Mouse (Mus musculus) lung, postnatal 10 days (tissue): ENCODE data around the gene Hint1.
"Not testable (repeated sequence)": the region's sequence is repeated elsewhere in the genome, so short reads cannot be mapped to it uniquely, and the experiment has no call there.

Experiments
- DNase-seq: peaks from one replicate; pipeline ENCODE4 v3.0.0; 2021

The Hint1 gene

DNA sequence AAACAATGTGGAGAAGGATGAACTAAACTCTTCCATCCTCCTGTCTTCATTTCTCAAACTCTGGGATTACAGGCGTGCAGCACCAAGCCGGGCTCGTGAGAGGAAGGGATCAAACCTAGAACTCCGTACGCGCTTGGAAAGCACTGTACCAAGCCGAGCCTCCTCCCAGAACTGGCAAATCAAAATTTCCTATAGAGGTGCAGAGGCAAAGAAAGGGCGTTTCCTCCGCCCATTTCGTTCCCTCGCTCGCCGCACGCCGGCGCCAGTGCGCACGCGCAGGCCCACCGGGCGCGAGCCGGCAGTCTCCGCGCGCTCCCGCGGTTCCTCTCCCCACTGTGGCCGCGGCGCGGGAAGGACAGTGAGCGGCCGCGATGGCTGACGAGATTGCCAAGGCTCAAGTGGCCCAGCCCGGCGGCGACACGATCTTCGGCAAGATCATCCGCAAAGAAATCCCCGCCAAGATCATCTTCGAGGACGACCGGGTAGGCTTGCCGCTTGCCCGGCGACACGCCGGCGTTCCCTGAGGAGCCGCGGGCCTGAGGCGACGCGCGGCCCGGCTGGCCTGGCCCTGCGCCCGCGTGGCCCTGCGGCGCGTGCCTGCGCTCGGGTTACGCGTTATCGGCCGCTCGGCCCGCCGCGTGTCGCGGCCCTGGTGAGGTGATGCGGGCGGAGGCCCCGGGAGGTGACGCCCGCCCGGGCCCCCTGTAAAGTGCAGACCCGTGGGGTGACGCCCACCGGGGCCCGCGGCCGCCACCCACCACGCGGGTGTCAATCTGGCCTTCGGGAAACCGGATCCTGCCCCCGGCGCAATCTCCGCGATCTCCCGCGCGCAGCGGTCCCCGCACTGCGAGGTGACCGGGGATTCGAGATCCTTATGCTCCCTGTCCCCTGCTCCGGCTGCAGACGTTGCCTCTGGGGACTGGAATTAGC, at the start of gene Hint1:
Gene Hint1 (plus strand): TSS at position 265 of the 930 bp plus-strand sequence.
- peak; percentile 94 for DNase-seq

DNA sequence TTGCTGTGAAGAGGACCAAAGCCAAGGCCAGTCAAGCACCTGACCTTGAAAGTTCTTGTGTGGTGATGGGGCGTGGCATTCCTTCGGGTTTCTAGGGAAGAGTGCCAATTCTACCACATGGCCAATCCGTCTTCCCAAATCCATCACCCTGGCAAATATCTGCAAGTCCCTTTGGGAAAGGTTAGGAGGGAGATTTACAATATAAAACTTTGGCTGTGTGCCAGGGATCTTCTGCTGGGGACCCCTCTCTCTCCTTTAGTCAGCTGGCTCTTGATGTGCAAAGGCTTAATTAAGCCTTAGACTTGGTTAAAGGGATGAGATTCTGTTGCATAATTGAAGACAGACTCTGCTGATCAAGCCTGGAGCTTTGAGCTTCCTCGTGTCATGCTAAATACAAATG, 48.7 kb upstream of the Hint1 start:
- no peak for DNase-seq

DNA sequence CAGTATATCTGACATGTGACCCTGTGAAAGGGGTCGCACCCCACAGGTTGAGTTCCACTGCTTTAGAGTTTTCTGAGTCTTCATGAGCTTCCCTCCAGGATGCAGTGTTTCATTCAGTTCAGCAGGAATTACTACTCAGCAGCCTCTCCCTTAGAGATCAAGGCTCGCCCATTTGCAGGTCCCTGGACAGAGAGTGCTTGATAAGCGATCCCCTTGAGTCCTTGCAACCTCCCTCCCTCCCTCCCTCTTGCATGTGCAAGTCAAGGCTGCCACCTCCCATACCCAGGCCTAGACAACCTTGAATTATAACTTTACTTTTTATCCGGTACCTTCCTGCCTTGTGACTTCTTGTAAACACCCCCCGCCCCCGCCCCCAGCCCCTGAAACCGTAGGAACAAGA, 46.7 kb upstream of the Hint1 start:
- no peak for DNase-seq

DNA sequence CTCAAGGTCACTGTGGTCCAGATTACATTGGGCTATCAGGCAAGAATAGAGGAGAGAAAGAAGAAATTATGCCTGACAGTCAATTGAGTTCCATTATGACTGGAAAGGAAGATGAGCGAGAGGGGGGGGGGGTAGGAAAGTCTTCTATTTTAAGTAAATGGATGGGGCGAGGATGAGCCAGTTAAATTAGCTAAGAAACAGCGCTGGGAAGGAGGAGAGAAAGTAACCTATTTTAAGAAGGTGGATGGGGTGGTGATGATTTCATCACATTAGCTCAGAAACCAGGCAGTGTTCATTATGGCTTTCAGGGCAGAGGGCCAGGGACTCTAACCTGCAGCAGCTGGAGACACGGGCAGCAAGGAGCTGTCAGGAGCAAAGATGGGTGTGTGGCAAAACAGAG, 42.7 kb upstream of the Hint1 start:
- no peak for DNase-seq

DNA sequence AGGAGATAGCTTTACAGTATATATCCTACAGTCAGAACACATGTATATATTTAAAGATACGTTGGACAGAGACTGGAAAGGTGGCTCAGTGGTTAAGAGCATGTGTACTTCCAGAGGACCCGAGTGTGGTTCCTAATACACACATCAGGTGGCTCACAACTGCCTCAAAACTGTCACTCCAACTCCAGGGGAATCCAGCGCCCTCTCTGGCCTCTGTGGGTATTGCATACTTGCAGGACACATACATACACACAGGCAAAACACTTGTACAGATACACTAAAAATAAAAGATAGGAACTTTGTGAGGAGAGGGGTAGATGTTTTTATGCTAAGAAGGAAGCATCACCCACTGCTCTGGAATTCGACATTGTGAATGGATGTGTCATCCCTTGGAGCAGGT, 40.4 kb upstream of the Hint1 start:
- no peak for DNase-seq

DNA sequence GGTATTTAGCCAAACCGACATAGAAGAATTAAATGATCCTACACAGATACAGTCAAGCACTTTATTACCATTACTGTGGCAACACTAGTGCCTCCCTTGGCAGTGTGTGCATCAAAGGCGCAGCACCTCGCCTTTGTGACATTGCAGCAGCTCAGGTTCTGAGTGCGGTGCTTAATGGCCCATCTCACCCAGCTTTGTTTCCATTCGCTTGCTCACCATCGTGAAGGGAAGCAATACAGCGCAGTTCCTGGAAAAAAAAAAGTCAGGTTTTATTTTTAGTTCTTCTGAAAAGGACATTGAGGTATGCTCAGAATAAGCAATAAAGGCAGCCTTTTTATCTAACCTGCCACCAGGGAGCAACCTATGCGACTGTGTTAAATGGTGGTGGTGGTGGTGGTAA, 39.4 kb upstream of the Hint1 start:
- DNase-seq, result no peak

DNA sequence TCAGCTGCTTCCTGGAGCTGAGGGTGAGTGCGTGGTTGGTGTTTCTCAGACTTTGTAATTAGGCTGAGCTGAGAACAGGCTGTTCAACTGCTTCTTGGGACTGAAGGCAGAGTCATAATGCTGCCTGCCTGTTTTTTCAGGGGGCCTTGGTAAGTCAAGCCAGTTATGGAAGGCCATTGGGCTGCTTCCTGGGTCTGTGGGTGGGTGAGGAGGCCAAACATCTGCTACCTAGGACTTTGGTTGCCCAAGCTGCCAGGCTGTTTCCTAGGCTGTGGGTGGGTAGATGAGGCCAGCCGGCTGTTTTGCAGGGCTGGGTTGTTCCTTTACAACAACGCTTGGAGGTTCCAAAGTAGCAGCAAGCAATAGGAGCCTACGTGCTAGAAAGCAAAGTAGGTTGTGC, 32.4 kb upstream of the Hint1 start:
- DNase-seq, result no peak

DNA sequence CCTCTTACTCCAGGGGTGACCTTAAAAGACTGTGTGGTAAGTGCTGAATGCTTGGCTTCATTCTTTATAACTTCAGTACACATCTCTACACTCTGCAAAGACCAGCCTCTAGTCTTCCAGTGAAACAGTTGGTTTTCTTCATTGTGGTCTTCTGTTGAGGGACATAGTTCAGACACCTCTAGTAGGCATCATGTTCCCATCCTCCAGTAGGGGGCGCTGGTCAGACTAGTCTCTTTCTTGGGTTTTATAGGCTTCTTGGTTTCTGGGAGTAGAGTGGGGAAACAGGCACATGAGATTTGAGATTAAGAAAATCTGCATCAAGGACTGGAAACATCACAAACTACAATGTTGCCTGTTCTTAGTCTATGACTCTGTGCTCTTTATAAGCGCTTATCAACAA, 31.6 kb upstream of the Hint1 start:
- no peak for DNase-seq

DNA sequence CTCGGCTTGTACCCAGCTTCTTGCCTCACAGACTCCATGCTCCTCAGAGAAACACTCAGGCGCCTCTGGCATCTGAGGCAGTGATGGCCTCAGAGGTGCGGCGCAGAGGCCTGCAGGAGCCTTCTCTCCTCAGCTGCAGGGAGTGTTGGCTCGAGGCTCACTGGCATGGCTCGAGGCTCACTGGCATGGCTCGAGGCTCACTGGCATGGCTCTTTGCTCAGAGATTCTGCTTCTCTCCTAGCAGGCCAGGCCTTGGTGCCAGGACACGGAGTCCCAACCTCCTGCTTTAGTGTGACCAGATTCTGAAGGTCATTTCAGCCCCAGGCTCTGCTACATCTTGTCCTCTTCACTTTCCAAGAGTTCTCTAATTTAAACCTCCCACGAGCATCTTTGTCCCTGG, 30.1 kb upstream of the Hint1 start:
- peak; percentile 19 for DNase-seq

DNA sequence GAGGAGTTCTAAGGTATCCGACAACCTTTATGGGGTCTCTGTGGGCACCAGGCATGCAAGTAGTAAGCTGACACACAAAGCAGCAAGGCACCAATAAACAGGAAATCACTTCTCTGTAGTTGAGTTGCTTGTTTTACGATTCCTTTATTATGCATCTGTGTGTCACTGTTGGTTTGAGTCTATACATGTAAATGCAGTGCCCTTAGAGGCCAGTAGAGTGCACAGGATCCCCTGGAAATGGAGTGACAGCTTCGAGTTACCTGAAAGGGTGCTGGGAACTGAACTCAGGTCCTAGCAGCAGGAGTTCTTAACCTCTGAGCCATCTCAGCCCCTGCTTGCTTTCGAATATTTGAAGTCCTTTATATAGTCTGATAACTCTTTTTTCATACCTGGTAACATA, 26.5 kb upstream of the Hint1 start:
- no peak for DNase-seq

DNA sequence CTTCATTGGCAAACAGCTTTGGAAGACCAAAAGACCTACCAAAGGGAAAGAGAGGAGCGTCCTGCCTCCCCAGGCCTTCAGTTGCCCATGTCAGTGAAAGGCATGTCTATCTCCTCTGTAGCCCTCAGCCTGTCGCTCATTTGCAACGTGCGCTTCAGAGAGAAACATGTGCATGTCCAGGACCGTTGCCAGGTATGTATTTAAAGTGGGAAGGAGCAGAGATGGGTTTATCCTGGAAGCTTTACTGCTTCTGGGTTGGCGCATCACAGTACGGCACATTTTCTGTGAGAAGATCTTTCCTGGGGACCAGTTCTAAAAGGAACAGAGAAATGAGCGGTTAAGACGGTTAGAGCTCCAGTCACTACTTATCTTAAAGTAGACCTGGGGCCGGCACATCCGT, 25.3 kb upstream of the Hint1 start:
- DNase-seq, result no peak

DNA sequence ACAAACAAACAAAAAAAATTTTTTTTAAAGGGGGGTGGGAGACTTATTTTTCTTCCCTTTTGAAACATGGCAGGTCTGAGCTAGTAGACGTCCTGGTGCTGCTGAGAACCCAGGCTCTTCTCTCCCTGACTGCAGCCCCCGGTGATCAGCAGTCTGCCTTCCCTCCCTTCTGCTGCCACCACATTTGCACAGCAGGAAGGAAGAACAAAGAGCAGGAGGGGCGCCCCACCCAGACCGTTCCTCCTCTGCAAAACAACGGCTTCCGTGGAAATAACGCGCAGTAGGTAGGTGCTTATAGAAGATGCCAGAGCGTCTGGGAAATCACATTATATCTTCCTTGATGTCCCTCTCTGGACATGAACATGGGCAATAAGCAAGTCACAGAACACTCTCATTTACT, 21.8 kb upstream of the Hint1 start:
- peak; percentile 34 for DNase-seq

DNA sequence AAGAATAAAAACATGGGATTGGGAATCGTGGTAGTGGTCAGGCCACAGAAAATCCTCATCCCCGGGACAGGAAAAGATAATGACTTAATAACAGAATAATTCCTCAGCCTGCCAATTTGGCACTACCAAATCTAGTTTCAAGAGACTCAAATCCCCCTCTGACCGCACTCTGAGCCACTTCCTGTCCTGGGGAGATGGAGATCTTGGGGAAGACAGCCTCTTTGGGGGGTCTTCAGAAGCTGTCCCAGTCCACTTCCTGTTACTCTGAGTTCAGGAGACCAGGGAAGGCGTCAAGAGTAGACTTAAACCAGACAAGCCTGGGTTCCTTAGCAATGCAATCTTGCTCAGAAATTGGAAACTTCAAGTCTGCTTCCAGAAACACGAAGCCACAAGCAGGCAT, 21.2 kb upstream of the Hint1 start:
- DNase-seq, result no peak

DNA sequence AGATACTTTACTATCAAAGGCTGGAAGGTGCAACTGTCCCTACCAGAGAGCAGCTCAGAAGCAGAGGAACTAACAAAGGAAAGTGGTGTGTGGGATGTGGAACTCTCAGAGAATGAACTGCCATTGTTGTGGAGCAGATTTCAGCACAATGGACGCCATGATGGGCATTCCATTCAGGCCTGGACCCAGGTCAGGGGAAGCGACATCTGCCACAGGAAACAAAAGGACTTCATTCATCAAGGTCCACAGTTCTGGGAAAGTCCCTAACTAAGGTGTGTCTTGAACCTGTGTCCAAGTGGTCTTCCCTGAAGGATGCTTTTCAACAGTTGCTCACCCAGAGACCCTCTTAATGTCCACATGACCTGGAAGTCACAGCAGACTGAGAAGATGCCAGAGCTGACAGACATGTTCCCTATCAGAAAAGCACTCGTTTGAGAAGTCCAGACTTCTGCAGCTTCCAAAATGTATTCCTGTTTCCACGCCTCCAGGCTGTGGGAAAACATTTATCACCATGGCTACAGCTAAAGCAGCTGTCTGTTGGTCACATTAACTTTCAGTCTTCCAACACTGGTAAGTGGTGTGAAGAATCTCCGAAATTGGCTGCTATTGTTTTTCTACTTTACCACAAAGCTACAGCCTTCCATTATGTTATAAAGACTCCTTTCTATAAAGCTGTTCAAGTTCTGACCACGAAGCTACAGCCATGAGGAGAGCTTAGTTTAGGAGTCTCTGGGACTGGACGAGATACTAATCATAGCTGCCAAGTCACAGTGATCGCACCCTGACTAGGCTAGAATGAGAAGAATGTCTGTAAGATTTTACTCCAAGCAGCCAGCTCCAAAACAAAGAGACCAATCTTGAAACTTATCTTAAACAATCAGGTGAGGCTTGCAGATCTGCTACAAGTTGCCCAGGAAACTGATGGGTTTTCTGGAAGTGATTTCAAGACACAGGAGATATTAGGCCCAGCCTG, 20.4 kb upstream of the Hint1 start:
- DNase-seq, result no peak

DNA sequence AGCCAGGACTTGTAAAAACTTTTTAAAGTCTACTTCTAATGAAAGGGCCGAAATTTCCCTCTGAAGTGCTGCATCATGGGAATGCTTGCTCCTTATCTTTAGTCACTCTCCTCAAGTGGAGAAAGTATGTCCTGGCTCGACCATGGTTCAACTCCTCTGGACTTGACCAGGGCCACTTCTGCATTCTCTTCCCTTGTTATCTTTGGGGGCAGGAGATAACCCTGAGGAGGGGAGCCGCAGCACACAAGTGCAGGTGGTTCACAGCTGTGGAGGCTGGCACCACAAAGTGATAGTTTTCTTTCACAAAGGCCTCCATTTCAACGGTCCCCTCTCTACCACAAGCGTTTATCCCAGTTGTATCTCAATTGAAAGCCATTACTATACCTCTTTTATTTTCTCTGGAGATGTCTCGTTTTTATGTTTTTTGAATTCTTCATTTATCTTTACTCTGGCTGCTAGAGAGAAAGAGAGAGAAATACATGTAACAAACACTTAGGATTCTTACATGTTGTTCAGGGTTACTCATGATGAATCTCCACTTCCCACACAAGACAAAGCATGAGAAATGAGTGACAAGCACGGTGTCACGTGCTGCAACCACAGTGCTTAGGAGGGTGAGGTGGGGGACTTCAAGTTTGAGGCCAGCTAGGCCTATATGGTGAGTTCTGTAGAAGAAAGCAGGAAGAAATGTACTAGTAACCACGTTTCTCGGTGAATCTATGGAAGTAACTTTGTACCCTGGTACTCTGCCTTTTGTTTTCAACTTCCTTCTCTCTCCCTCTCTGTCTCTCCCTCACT, 16.0 kb upstream of the Hint1 start:
- DNase-seq, result no peak

DNA sequence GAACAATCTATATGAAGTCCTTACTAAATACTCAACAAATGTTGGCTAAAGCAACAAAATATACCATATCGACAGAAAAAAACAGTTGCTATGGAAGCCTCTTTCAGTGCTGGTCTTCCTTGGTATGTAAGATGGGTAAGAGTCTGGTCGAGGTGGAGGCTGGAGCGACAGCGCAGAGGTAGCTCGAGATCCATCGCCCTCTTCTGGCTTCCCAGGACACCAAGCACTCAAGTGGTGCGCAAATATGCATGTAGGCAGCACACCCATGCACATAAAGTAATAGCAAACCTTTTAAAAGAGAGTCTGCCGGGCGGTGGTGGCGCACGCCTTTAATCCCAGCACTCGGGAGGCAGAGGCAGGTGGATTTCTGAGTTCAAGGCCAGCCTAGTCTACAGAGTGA, 14.5 kb upstream of the Hint1 start:
- DNase-seq, result no peak

DNA sequence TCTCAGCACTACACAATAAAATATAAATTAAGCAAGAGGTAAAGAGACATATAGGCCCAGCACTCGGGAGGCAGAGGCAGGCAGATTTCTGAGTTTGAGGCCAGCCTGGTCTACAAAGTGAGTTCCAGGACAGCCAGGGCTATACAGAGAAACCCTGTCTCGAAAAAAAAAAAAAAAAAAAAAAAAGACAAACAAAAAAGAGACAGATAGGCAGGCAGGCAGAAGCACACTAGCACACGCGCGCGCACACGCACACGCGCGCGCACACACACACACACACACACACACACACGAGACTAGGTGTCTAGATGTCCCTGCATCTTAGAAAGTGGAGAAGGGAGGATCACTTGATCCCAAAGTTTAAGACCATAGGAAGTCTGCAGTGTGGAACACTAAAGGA, 7.3 kb upstream of the Hint1 start:
- not testable (repeated sequence) for DNase-seq

DNA sequence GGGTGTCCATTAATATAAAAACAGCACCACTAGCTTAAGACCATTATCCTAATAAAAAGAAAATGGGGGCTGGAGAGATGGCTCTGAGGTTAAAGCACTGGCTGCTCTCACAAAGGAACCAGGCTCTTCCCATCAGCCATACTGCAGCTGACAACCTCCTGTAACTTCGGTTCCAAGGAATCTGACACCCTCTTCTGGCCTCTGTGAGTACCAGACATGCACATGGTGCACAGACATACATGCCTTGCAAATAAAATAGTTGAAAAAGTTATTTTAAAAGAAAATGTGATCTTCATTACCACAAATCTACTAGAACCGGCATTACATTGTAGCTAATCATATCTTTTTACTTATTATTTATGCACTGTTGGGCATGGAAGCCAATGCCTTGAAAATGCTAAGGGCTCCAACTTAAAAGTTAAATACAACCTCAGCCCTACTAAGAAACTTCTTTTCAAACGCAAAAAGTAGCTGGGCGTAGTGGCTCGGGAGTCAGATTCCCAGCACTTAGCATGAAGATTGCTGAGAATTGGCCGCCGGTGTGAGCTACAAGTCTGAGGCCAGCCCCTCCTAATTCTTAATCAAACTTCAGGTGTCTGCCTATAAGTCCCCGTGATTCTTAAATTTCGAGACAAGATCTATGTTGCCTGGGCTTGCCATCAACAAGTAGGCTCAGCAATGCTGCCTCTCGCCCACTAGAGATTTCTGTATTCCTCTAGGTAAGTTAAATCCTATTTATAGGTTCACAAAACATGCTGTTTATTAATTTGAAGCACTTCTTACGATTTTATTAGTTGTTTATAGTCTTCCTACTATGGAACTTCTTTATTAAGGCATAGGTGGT, 6.6 kb upstream of the Hint1 start:
- no peak for DNase-seq

DNA sequence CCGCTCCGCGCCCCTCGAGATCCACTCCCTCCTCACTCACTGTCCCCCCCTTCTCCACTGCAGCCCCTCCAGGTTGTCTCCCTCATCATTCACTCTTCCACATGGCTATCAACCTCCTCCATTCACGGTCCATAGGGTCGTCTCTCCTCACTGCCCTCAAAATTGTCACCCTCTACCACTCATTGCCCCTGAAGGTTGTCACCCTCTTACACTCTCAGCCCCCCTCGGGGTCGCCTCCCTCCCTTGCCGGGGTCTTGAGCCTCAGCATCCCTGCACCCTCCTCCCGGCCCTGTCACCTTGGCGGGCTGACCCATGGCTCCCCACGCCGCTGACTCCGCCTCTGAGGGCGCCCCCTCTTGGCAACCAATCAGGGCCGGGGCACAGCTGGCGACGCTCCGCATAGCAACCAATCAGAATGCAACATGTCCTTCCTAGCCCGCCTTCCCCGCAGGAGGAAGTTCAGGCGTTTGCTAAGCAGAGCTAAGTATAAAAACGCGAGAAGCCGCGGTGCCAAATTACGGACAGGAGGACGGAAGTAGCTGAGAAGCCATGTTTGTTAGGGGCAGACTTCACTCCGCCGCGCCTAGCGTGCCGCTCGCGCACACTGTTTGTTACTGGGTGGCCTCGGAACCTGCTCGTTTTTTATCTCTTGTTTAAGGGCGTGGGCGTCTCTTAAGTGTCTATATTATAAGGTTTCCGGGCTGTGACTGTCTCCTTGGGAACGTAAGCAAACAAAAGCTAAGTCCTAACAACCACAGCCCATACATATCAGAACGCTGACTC, 5.7 kb upstream of the Hint1 start, which contains the start of gene Lyrm7:
Gene Lyrm7 (minus strand): TSS at position 661 of the 783 bp plus-strand sequence.
- DNase-seq, result peak; percentile 98

DNA sequence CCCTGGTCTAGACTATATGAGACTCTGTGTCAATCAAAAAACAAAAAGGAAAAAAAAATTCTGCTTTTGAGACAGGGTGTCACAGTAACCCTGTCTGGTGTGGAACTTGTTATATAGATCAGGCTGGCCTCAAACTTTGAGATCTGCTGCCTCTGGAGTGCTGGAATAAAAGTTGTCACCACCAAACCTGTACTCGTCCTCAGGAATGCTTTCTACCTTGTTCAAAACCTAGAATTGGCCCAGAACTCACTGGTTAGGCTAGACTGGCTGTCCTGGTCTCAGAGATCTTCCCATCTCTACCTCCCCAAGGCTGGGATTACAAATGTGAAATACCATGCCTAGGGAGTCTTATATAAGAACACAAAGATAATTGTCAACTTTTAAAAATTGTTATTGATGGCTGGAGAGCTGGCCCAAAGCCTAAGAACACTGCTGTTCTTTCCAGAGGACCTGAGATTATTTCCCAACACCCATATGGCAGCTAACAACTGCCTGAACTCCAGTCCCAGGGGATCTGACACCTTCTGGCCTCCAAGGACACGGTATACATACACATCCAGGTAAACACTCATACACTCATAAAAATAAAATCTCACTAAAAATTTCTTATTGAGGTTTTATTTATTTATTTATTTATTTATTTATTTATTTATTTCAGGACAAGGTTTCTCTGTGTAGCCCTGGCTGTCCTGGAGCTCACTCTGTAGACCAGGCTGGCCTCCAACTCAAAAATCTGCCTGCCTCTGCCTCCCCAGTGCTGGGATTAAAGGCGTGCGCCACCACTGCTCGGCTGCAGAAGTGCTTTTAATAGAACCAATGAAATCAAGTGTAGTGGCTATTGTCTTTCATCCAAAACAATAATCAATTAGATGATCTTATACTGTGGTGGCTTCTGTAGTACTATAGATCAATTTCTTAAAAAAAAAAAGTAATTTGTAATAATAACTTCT, 4.4 kb upstream of the Hint1 start:
- DNase-seq, result no peak
